Mouse (Mus musculus): ENCODE data around the gene Gemin7. TPM values are rescaled to one million over a fixed set of nuclear protein-coding genes. Genes with fewer than 3 reads are reported as not detected.

The Gemin7 gene
- total RNA-seq, 2 experiments from 2014 or later: 59.1 to 65.1 TPM

Other genes starting within 250 kb of the Gemin7 start
- gene Ercc1, start 232.8 kb downstream of the Gemin7 start, total RNA-seq (2021): 10 to 100 TPM; 24.5 to 29.0 TPM
- gene Cd3eap, start 218.1 kb downstream of the Gemin7 start, total RNA-seq (2021): 10 to 100 TPM in 1 of 2 experiments, 1 to 10 TPM in 1; 9.3 to 10.2 TPM
- 1 to 10 TPM; 2.4 to 2.6 TPM for gene Ppp1r13l, start 217.8 kb downstream of the Gemin7 start, total RNA-seq (2021)
- 1 to 10 TPM; 8.5 to 9.8 TPM for gene Ercc2, start 195.6 kb downstream of the Gemin7 start, total RNA-seq (2021)
- gene Klc3, start 173.5 kb downstream of the Gemin7 start, total RNA-seq (2021): under 1 TPM; 0.25 to 0.38 TPM
- over 10,000 TPM; 41,999 to 48,159 TPM for gene Ckm, start 172.8 kb downstream of the Gemin7 start, total RNA-seq (2021)
- 10 to 100 TPM; 14.9 to 15.5 TPM for gene Mark4, start 118.8 kb downstream of the Gemin7 start, total RNA-seq (2021)
- under 1 TPM; 0.51 to 0.72 TPM for gene Exoc3l2, start 114.3 kb downstream of the Gemin7 start, total RNA-seq (2021)
- gene Bloc1s3, start 69.2 kb downstream of the Gemin7 start, total RNA-seq (2021): 1 to 10 TPM; 1.5 to 1.7 TPM
- gene Trappc6a, start 69.2 kb downstream of the Gemin7 start, total RNA-seq (2021): 1 to 10 TPM; 6.4 to 8.8 TPM
- gene Nkpd1, start 59.8 kb downstream of the Gemin7 start, total RNA-seq (2021): not detected
- gene Ppp1r37, start 14.5 kb downstream of the Gemin7 start, total RNA-seq (2021): 10 to 100 TPM; 34.8 to 41.4 TPM
- under 1 TPM; 0.23 to 0.44 TPM for gene Zfp296, start 308 bp downstream of the Gemin7 start, total RNA-seq (2021)
- 10 to 100 TPM; 10.9 to 12.0 TPM for gene Clasrp, start 26.9 kb upstream of the Gemin7 start, total RNA-seq (2021)
- gene Relb, start 51.8 kb upstream of the Gemin7 start, total RNA-seq (2021): 1 to 10 TPM; 5.1 to 6.0 TPM
- gene Clptm1, start 87.4 kb upstream of the Gemin7 start, total RNA-seq (2021): 10 to 100 TPM; 39.2 to 45.7 TPM
- gene Apoc2, start 100.3 kb upstream of the Gemin7 start, total RNA-seq (2021): under 1 TPM in 1 of 2 experiments, not detected in 1; 0.99 TPM
- gene Gm44805, start 103.8 kb upstream of the Gemin7 start, total RNA-seq (2021): not detected
- under 1 TPM in 1 of 2 experiments, not detected in 1; 0.43 TPM for gene Apoc4, start 103.9 kb upstream of the Gemin7 start, total RNA-seq (2021)
- 1 to 10 TPM in 1 of 2 experiments, under 1 TPM in 1; 0.94 to 1.4 TPM for gene Apoc1, start 115.1 kb upstream of the Gemin7 start, total RNA-seq (2021)
- 10 to 100 TPM; 49.0 to 51.4 TPM for gene Apoe, start 121.6 kb upstream of the Gemin7 start, total RNA-seq (2021)
- 10 to 100 TPM; 36.8 to 47.6 TPM for gene Tomm40, start 137.8 kb upstream of the Gemin7 start, total RNA-seq (2021)
- gene Nectin2, start 172.9 kb upstream of the Gemin7 start, total RNA-seq (2021): 1 to 10 TPM; 2.0 to 2.3 TPM
- gene Bcam, start 193.4 kb upstream of the Gemin7 start, total RNA-seq (2021): 10 to 100 TPM; 22.0 to 22.6 TPM
- gene Cblc, start 219.2 kb upstream of the Gemin7 start, total RNA-seq (2021): not detected
- 1 to 10 TPM; 1.1 to 1.5 TPM for gene Bcl3, start 245.2 kb upstream of the Gemin7 start, total RNA-seq (2021)